Mouse (Mus musculus): ENCODE data around the gene Cd151. TPM values are rescaled to one million over a fixed set of nuclear protein-coding genes. Genes with fewer than 3 reads are reported as not detected.
A peak's percentile ranks its signal among the peaks of the same experiment; 100 is the strongest.
"Not testable (repeated sequence)": the region's sequence is repeated elsewhere in the genome, so short reads cannot be mapped to it uniquely, and the experiment has no call there.

The Cd151 gene
- polyA plus RNA-seq, 1 experiment from 2014 or later, result 39.1 TPM

GRCm38 (mm10) chr7:141441460-141441859 lies 25.7 kb upstream of the Cd151 start:
- peaks cover 28% of the 10 kb centered on the region for H3K4me1 ChIP-seq (ENCODE audit: control insufficient read depth, insufficient read depth, low read length)
- no peak overlapping the region for H3K4me2 ChIP-seq (ENCODE audit: low read depth, low read length)
- H3K9me3 ChIP-seq (replicated peaks; ENCODE audit: control insufficient read depth, low read length), result no peaks in the 10 kb centered on the region
- H3K27ac ChIP-seq (ENCODE audit: low read length), result no peak overlapping the region
- no peak overlapping the region for H3K9ac ChIP-seq (ENCODE audit: low read length)
- ATAC-seq (ENCODE audit: insufficient read depth, low FRiP score), result no peak
- 91% methylated on average over 9 of the region's 9 CpGs for WGBS
- no peaks in the 10 kb centered on the region for H3K27me3 ChIP-seq (ENCODE audit: control insufficient read depth, insufficient read depth, low read length)
- H3K4me3 ChIP-seq (replicated peaks; ENCODE audit: low read length), result no peak overlapping the region
- no peaks in the 10 kb centered on the region for H3K36me3 ChIP-seq (ENCODE audit: control insufficient read depth, insufficient read depth, low read length)

- WGBS, result 94% methylated on average over 13 of the region's 13 CpGs
- Histone ChIP-seq H3K4me2 (ENCODE audit: low read depth, low read length) (peak overlapping the region; percentile 72), H3K4me3 (replicated peaks; ENCODE audit: low read length) (peak overlapping the region; percentile 51; the same call in 1 of the 2 replicates), H3K36me3 (ENCODE audit: control insufficient read depth, insufficient read depth, low read length) (no peaks in the 10 kb centered on the region), H3K27me3 (ENCODE audit: control insufficient read depth, insufficient read depth, low read length) (no peaks in the 10 kb centered on the region), H3K9ac (ENCODE audit: low read length) (peak overlapping the region; percentile 77), H3K4me1 (ENCODE audit: control insufficient read depth, insufficient read depth, low read length) (peaks cover 24% of the 10 kb centered on the region), H3K9me3 (replicated peaks; ENCODE audit: control insufficient read depth, low read length) (no peaks in the 10 kb centered on the region), H3K27ac (ENCODE audit: low read length) (no peak overlapping the region)
- no peak for ATAC-seq (ENCODE audit: insufficient read depth, low FRiP score)
These were observed 25.0 kb upstream of the Cd151 start for GRCm38 (mm10) chr7:141442199-141442598.

- H3K27me3 ChIP-seq (ENCODE audit: control insufficient read depth, insufficient read depth, low read length), result no peaks in the 10 kb centered on the region
- H3K9ac ChIP-seq (ENCODE audit: low read length), result peak overlapping the region; percentile 77
- no peak for ATAC-seq (ENCODE audit: insufficient read depth, low FRiP score)
- no peaks in the 10 kb centered on the region for H3K36me3 ChIP-seq (ENCODE audit: control insufficient read depth, insufficient read depth, low read length)
- H3K4me3 ChIP-seq (replicated peaks; ENCODE audit: low read length), result peak overlapping the region; percentile 51
- no peaks in the 10 kb centered on the region for H3K9me3 ChIP-seq (replicated peaks; ENCODE audit: control insufficient read depth, low read length)
- 16% methylated on average over 12 of the region's 12 CpGs for WGBS
- H3K4me1 ChIP-seq (ENCODE audit: control insufficient read depth, insufficient read depth, low read length), result peaks cover 26% of the 10 kb centered on the region
- H3K4me2 ChIP-seq (ENCODE audit: low read depth, low read length), result peak overlapping the region; percentile 72
- peak overlapping the region; percentile 71 for H3K27ac ChIP-seq (ENCODE audit: low read length)
These were observed 23.9 kb upstream of the Cd151 start for GRCm38 (mm10) chr7:141443081-141443821.

- Histone ChIP-seq H3K4me2 (ENCODE audit: low read depth, low read length) (peak within 1 kb of the TSS; percentile 72), H3K27me3 (ENCODE audit: control insufficient read depth, insufficient read depth, low read length) (no peaks in the 10 kb centered on the region), H3K9me3 (replicated peaks; ENCODE audit: control insufficient read depth, low read length) (no peaks in the 10 kb centered on the region), H3K9ac (ENCODE audit: low read length) (peak within 1 kb of the TSS; percentile 77), H3K36me3 (ENCODE audit: control insufficient read depth, insufficient read depth, low read length) (0 out of 2 replicates have a peak, but pooled peaks cover 3% of the 10 kb centered on the region), H3K4me1 (ENCODE audit: control insufficient read depth, insufficient read depth, low read length) (peaks cover 31% of the 10 kb centered on the region), H3K27ac (ENCODE audit: low read length) (peak within 1 kb of the TSS; percentile 71), H3K4me3 (replicated peaks; ENCODE audit: low read length) (peak within 1 kb of the TSS; percentile 51)
- WGBS, result under 1% methylated on average over 25 of the region's 25 CpGs
- ATAC-seq (ENCODE audit: insufficient read depth, low FRiP score), result peak; percentile 68; the same call in 1 of the 2 replicates
These were observed 23.4 kb upstream of the Cd151 start, which contains the start of gene Pidd1 for GRCm38 (mm10) chr7:141443828-141444237. Pidd1 (minus strand) TSS chr7:141444025.

GRCm38 (mm10) chr7:141446374-141446773 lies 20.8 kb upstream of the Cd151 start:
- not testable (repeated sequence) for H3K27ac ChIP-seq (ENCODE audit: low read length); H3K9me3 ChIP-seq (replicated peaks; ENCODE audit: control insufficient read depth, low read length); ATAC-seq (ENCODE audit: insufficient read depth, low FRiP score); H3K9ac ChIP-seq (ENCODE audit: low read length); H3K4me3 ChIP-seq (replicated peaks; ENCODE audit: low read length); H3K27me3 ChIP-seq (ENCODE audit: control insufficient read depth, insufficient read depth, low read length)
- H3K36me3 ChIP-seq (ENCODE audit: control insufficient read depth, insufficient read depth, low read length), result peaks cover 11% of the 10 kb centered on the region; the same call in 1 of the 2 replicates
- 65% methylated on average over 3 of the region's 3 CpGs for WGBS
- H3K4me2 ChIP-seq (ENCODE audit: low read depth, low read length), result peak overlapping the region; percentile 54; the same call in 1 of the 2 replicates
- H3K4me1 ChIP-seq (ENCODE audit: control insufficient read depth, insufficient read depth, low read length), result peaks cover 25% of the 10 kb centered on the region

GRCm38 (mm10) chr7:141447110-141447991 lies 19.8 kb upstream of the Cd151 start, which contains the start of gene Rplp2:
Rplp2 (plus strand) TSS chr7:141447370.
- WGBS, result under 1% methylated on average over 63 of the region's 63 CpGs
- Histone ChIP-seq H3K4me2 (ENCODE audit: low read depth, low read length) (peak within 1 kb of the TSS; percentile 89), H3K9me3 (replicated peaks; ENCODE audit: control insufficient read depth, low read length) (no peaks in the 10 kb centered on the region), H3K36me3 (ENCODE audit: control insufficient read depth, insufficient read depth, low read length) (peaks cover 20% of the 10 kb centered on the region; the same call in 1 of the 2 replicates), H3K4me1 (ENCODE audit: control insufficient read depth, insufficient read depth, low read length) (peaks cover 21% of the 10 kb centered on the region), H3K27me3 (ENCODE audit: control insufficient read depth, insufficient read depth, low read length) (no peaks in the 10 kb centered on the region), H3K9ac (ENCODE audit: low read length) (peak within 1 kb of the TSS; percentile 94), H3K4me3 (replicated peaks; ENCODE audit: low read length) (peak within 1 kb of the TSS; percentile 91), H3K27ac (ENCODE audit: low read length) (peak within 1 kb of the TSS; percentile 92)
- peak; percentile 90 for ATAC-seq (ENCODE audit: insufficient read depth, low FRiP score)

GRCm38 (mm10) chr7:141451928-141452327 lies 15.3 kb upstream of the Cd151 start:
- Histone ChIP-seq H3K9me3 (replicated peaks; ENCODE audit: control insufficient read depth, low read length) (no peaks in the 10 kb centered on the region), H3K9ac (ENCODE audit: low read length) (no peak overlapping the region), H3K4me2 (ENCODE audit: low read depth, low read length) (no peak overlapping the region), H3K27me3 (ENCODE audit: control insufficient read depth, insufficient read depth, low read length) (no peaks in the 10 kb centered on the region), H3K4me1 (ENCODE audit: control insufficient read depth, insufficient read depth, low read length) (peaks cover 7% of the 10 kb centered on the region), H3K4me3 (replicated peaks; ENCODE audit: low read length) (no peak overlapping the region), H3K27ac (ENCODE audit: low read length) (no peak overlapping the region), H3K36me3 (ENCODE audit: control insufficient read depth, insufficient read depth, low read length) (peaks cover 20% of the 10 kb centered on the region; the same call in 1 of the 2 replicates)
- ATAC-seq (ENCODE audit: insufficient read depth, low FRiP score), result no peak

- Histone ChIP-seq H3K4me1 (ENCODE audit: control insufficient read depth, insufficient read depth, low read length) (peaks cover 2% of the 10 kb centered on the region), H3K36me3 (ENCODE audit: control insufficient read depth, insufficient read depth, low read length) (peaks cover 18% of the 10 kb centered on the region; the same call in 1 of the 2 replicates), H3K9ac (ENCODE audit: low read length) (no peak overlapping the region), H3K4me2 (ENCODE audit: low read depth, low read length) (no peak overlapping the region), H3K9me3 (replicated peaks; ENCODE audit: control insufficient read depth, low read length) (no peaks in the 10 kb centered on the region), H3K4me3 (replicated peaks; ENCODE audit: low read length) (no peak overlapping the region), H3K27ac (ENCODE audit: low read length) (no peak overlapping the region), H3K27me3 (ENCODE audit: control insufficient read depth, insufficient read depth, low read length) (no peaks in the 10 kb centered on the region)
- ATAC-seq (ENCODE audit: insufficient read depth, low FRiP score), result no peak
- 74% methylated on average over 2 of the region's 2 CpGs for WGBS
These were observed 13.6 kb upstream of the Cd151 start for GRCm38 (mm10) chr7:141453636-141454035.
